Mouse (Mus musculus) lung, adult 2 months (tissue): ENCODE measurements at regions not wholly inside any gene's neighbourhood (a gene's known extent, or its start where the extent isn't known, plus 50 kb on each side); places are given as distances from the start of the nearest gene placed in this dataset.

ENCODE experiments used
- DNase-seq: peaks from one replicate; pipeline ENCODE4 v3.0.0; 2022
- H3K4me1 ChIP-seq: fragments of 200-500 bp; 2 replicates; pipeline ENCODE4 v1.6.1; 2011; ENCODE audit warnings: low read length; ENCODE audit not compliant: control insufficient read depth, insufficient read depth
- H3K4me3 ChIP-seq: fragments of 200-500 bp; replicated peaks from 2 replicates; pipeline ENCODE3; 2011; ENCODE audit warnings: low read depth, mild to moderate bottlenecking, control low read depth, low read length; ENCODE audit errors: extremely low read depth
- CTCF ChIP-seq: fragments of 200-500 bp; IDR thresholded peaks from 2 replicates; pipeline ENCODE4 v1.5.1; 2011; ENCODE audit warnings: mild to moderate bottlenecking, low read length, control low read depth; ENCODE audit not compliant: insufficient read depth
- POLR2A ChIP-seq: fragments of 200-500 bp; IDR thresholded peaks from 2 replicates; pipeline ENCODE4 v1.6.1; 2011; ENCODE audit warnings: low read depth, mild to moderate bottlenecking, control low read depth, low read length, borderline replicate concordance; ENCODE audit errors: extremely low read depth
- WGBS: fragments of 180-500 bp; shearing (Covaris S2); methylation state at CpG from one replicate; pipeline ENCODE4 v1.1.7; 2018; 5-methylcytosine and 5-hydroxymethylcytosine counted together

DNA sequence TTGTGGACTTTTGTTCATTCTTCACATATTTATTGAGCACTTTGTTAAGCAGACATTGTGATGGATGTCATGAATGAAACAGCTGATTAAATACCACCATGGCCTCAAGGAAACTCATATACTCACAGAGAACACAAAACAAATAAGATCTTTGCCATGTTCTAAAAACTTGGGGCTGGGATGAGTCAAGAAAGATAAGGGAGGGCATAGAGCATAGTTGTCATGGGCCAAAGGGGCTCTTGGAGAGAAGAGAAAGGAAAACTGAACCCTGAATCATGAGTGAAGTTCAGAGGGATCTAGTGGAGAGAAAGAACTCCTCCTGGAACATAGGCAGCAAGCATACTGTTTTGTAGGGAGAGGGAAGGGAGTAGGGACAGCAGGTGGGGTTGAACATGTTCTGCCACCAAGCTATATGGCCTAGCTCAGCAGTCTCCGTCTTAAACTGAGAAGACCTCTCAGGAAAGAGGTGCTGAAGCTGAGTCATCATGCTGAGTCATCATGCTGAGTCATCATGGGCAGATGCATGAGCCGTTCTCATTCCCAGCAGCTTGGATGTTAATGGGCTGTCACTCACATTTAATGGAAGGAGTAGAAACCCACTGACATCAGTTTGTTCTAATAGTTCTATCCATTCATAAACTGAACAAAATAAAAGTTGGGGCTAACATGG lies 69.6 kb downstream of the Cetn3 start:
- DNase-seq = no peak
- Histone ChIP-seq H3K4me3 (no peak overlapping the region), H3K4me1 (no peaks in the 10 kb centered on the region)
- TF ChIP-seq CTCF = no peak
- TF ChIP-seq POLR2A = no peak
- WGBS = 43% methylated on average over 2 of the region's 2 CpGs

DNA sequence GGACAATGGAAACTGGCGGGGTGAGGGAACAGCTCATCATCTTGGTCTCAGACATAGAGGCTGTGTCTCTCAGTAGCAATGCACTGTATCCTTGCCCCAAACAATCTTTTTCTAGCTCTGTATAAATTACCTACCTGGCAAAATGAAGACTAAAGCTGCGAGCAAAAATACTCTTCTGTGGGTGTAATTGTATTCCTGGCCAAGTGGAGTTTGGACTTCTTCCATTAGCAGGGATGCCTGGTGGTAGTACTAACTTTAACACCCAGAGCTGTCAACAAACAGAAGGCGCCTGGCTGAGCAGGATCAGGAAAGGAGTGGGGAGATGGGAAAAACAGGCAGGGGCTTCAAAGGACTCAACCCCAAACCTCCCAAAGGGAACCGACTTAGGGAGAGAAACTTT lies 73.2 kb downstream of the Cetn3 start:
- no peak overlapping the region for H3K4me3 ChIP-seq
- no peak for TF ChIP-seq CTCF
- no peak for TF ChIP-seq POLR2A
- no peaks in the 10 kb centered on the region for H3K4me1 ChIP-seq
- no peak for DNase-seq
- WGBS = 39% methylated on average over 4 of the region's 4 CpGs

GRCm38 (mm10) chr13:81860683-81861082 lies 77.8 kb downstream of the Cetn3 start:
- Histone ChIP-seq H3K4me1 (no peaks in the 10 kb centered on the region), H3K4me3 (no peak overlapping the region)
- no peak for TF ChIP-seq CTCF
- TF ChIP-seq POLR2A = no peak
- DNase-seq = no peak
- WGBS = 63% methylated on average over 4 of the region's 4 CpGs

GRCm38 (mm10) chr13:81861886-81862600 lies 79.2 kb downstream of the Cetn3 start:
- 71% methylated on average over 5 of the region's 5 CpGs for WGBS
- no peak for TF ChIP-seq CTCF
- TF ChIP-seq POLR2A = no peak
- Histone ChIP-seq H3K4me1 (no peaks in the 10 kb centered on the region), H3K4me3 (no peak overlapping the region)
- no peak for DNase-seq

- WGBS = 70% methylated on average over 9 of the region's 9 CpGs
- DNase-seq = no peak
- Histone ChIP-seq H3K4me3 (no peak overlapping the region), H3K4me1 (no peaks in the 10 kb centered on the region)
- TF ChIP-seq POLR2A (no peak), CTCF (no peak)
Measured at GRCm38 (mm10) chr13:81871226-81871625, 88.3 kb downstream of the Cetn3 start.

DNA sequence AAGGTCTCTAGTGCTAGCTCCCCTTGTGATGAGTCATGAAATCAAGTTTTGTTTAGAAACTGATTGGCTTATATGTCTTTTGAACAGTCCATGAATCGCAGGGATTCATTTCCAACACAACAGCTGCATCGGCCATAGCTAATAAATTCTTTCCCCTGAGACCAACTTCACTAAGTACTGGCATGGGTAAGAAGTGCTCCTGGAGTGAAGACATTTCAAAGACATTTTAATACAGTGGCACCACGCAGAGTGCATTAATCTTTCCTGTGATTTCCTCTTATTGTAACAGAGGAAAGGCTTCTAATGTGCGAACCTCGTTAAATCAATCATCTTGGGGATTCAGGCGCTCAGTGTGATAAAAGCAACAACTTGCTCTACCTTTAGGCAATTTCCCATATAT lies 103.0 kb downstream of the Cetn3 start:
- TF ChIP-seq POLR2A (no peak), CTCF (no peak)
- Histone ChIP-seq H3K4me1 (no peaks in the 10 kb centered on the region), H3K4me3 (no peak overlapping the region)
- no peak for DNase-seq
- WGBS = 58% methylated on average over 6 of the region's 6 CpGs

GRCm38 (mm10) chr13:81930266-81930665 lies 147.4 kb downstream of the Cetn3 start:
- 58% methylated on average over 4 of the region's 4 CpGs for WGBS
- Histone ChIP-seq H3K4me1 (no peaks in the 10 kb centered on the region; the same call in 1 of the 2 replicates), H3K4me3 (no peak overlapping the region)
- DNase-seq = no peak
- TF ChIP-seq POLR2A = no peak
- no peak for TF ChIP-seq CTCF

GRCm38 (mm10) chr13:81931199-81931598 lies 148.3 kb downstream of the Cetn3 start:
- H3K4me1 ChIP-seq = no peaks in the 10 kb centered on the region; the same call in 1 of the 2 replicates
- TF ChIP-seq CTCF = no peak
- no peak for TF ChIP-seq POLR2A
- WGBS = 69% methylated on average over 2 of the region's 2 CpGs
- no peak overlapping the region for H3K4me3 ChIP-seq
- DNase-seq = no peak

DNA sequence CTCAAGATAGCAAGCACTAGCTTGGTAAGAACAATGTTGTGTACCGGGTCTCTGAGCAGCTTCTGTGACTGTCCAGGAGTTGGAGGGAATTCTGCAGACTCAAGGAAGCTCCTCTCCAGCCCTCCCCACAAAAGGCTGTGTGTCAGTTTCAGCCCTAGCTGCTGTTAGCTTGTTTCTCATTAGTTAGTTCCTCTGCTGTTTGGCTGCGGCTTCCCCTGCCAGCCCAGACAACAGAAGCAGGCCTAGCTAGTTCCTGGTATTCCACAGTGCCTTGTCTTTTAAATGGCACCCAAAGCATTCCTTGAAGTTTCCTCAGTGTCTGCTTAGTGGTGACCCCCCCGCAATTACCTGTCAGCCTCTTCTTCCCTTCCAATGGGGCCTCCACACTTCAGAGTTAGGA lies 154.2 kb downstream of the Cetn3 start:
- Histone ChIP-seq H3K4me3 (no peak overlapping the region), H3K4me1 (no peaks in the 10 kb centered on the region)
- 69% methylated on average over 3 of the region's 3 CpGs for WGBS
- DNase-seq = no peak
- no peak for TF ChIP-seq CTCF
- no peak for TF ChIP-seq POLR2A

- Histone ChIP-seq H3K4me1 (no peaks in the 10 kb centered on the region), H3K4me3 (no peak overlapping the region)
- peak; percentile 38 for DNase-seq
- 9% methylated on average over 9 of the region's 9 CpGs for WGBS
- TF ChIP-seq POLR2A = no peak
- peak; percentile 76 for TF ChIP-seq CTCF
Measured at GRCm38 (mm10) chr13:81944047-81944446, 161.2 kb downstream of the Cetn3 start.
